10 mouse cellular contexts compared by ENCODE assay signal in the genomic region with DNA sequence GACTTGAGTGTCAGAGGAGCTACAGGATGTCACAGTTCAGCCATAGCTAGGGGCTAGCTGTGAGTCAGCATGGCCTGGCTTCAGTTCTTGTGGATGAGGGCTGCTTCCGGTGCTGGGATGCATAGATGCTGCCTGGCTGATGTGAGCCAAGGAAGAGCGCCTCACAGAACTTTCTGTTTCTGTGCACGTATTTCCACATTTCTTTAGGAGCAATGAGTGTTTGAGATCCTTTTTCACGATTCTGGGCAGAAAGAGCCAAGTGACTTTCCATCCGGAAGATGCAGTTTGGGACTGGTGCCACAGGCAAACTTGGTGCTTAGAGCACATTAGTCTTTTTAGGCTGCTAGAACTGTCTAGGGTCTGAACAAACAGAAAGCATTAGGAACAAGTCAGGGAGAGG.
DNase-seq lines count a peak whose midpoint lies in the region; ATAC-seq lines count a peak whose summit lies in the region.
"Had no signal": no experiment of that assay in that cellular context is flagged by ENCODE, and none has a peak within 500 bp of the region (broad histone marks: within the 10 kb centered on the region; RNA-seq: fewer than 3 reads in every experiment).

No protein-coding gene starts in this region.

- H3K27ac ChIP-seq in heart, embryonic 11.5 days (ENCODE audit: low read depth, low read length), result no peak overlapping the region

- no peak overlapping the region for H3K9ac ChIP-seq in heart, embryonic 11.5 days (ENCODE audit: low read depth, low read length)

- peaks cover 5% of the 10 kb centered on the region; the same call in 1 of the 2 replicates for H3K4me1 ChIP-seq in heart, embryonic 11.5 days (ENCODE audit: control insufficient read depth, insufficient read depth, low read length)

- no peaks in the 10 kb centered on the region for H3K27me3 ChIP-seq in heart, embryonic 11.5 days (ENCODE audit: control insufficient read depth, insufficient read depth, low read length)

- intact Hi-C loops in left cerebral cortex, postnatal 14 days (cut with DNase I), result loop anchor here (5.0 kb wide), 1 partner anchor 34 kb away; no protein-coding TSS in a partner anchor
- intact Hi-C loops in gastrocnemius, postnatal 14 days (cut with DNase I; ENCODE audit: low total_unique reads), result no loop called here

- no peaks in the 10 kb centered on the region for H3K9me3 ChIP-seq in heart, embryonic 11.5 days (replicated peaks; ENCODE audit: control insufficient read depth, low read length)

- no peak overlapping the region for H3K4me2 ChIP-seq in heart, embryonic 11.5 days
- H3K4me2 ChIP-seq: liver, embryonic 11.5 days had no signal

- ATAC-seq in heart, embryonic 11.5 days (replicated peaks; ENCODE audit: insufficient number of reproducible peaks, low FRiP score, low TSS enrichment), result no peak
- ATAC-seq in cerebellum, adult (ENCODE audit: insufficient number of reproducible peaks, low FRiP score, low TSS enrichment), result no peak

- 77% methylated on average over 5 of the region's 5 CpGs for WGBS in heart, embryonic 11.5 days (ENCODE audit: insufficient replicate concordance)

- no peak overlapping the region for H3K4me3 ChIP-seq in heart, embryonic 11.5 days (ENCODE audit: low read depth, low read length)

- DNase-seq in heart, adult 11 months, result peak; percentile 96
- DNase-seq in left cerebral cortex, postnatal 14 days (ENCODE audit: low spot score in 2 of 2), result peak; percentile 22 to 38
- DNase-seq in left cerebral cortex, adult 9 months (ENCODE audit: low spot score in 2 of 2), result no peak
- peak; percentile 31 for DNase-seq in gastrocnemius, postnatal 14 days
- DNase-seq in lung, postnatal 10 days, result peak; percentile 59
- DNase-seq in spleen, postnatal 4 days (ENCODE audit: low spot score in 2 of 2), result no peak
- DNase-seq: retina, postnatal 1 day had no signal

- H3K36me3 ChIP-seq in heart, embryonic 11.5 days (ENCODE audit: control insufficient read depth, insufficient read depth, low read length), result no peaks in the 10 kb centered on the region

Comparison
In these comparisons a context has a peak if more than half of its experiments do, and no peak if none do; other contexts are left out.
1. DNase-seq: peak in heart, adult 11 months (single experiment), left cerebral cortex, postnatal 14 days (2 of 2), gastrocnemius, postnatal 14 days (single experiment) and lung, postnatal 10 days (single experiment); none in left cerebral cortex, adult 9 months (0 of 2) and spleen, postnatal 4 days (0 of 2).